Mouse (Mus musculus) embryonic fibroblast, embryonic 13.5 days (primary cell): ENCODE results near the gene 4930435E12Rik. TPM values are rescaled to one million over a fixed set of nuclear protein-coding genes. Genes with fewer than 3 reads are reported as not detected.
"Not testable (repeated sequence)": the region's sequence is repeated elsewhere in the genome, so short reads cannot be mapped to it uniquely, and the experiment has no call there.

Experiments used
- H3K27ac ChIP-seq: 2 replicates; pipeline ENCODE4 v1.5.1; 2012; ENCODE audit warnings: low read length, control low read depth, inconsistent platforms; ENCODE audit not compliant: insufficient read depth
- H3K4me1 ChIP-seq: 2 replicates; pipeline ENCODE4 v1.6.1; 2011; ENCODE audit warnings: low read length; ENCODE audit not compliant: control insufficient read depth, insufficient read depth
- H3K4me3 ChIP-seq: 2 replicates; pipeline ENCODE4 v1.5.1; 2011; ENCODE audit warnings: mild to moderate bottlenecking, control low read depth, low read length; ENCODE audit not compliant: insufficient read depth
- CTCF ChIP-seq: IDR thresholded peaks from 2 replicates; pipeline ENCODE4 v1.5.1; 2011; ENCODE audit warnings: mild to moderate bottlenecking, control low read depth, low read length, moderate library complexity, borderline replicate concordance; ENCODE audit not compliant: insufficient read depth
- POLR2A ChIP-seq: IDR thresholded peaks from 2 replicates; pipeline ENCODE4 v1.6.1; 2011; ENCODE audit warnings: low read depth, mild to moderate bottlenecking, control low read depth, low read length, moderate library complexity
- polyA plus RNA-seq: library from polyadenylated mRNA; stranded (reverse); fragments of >200 nt; gene quantifications from 2 replicates; pipeline ENCODE4 v1.2.4, GENCODE M21; 2011; ENCODE audit warnings: low read depth; ENCODE audit not compliant: missing spikeins, insufficient read length

The 4930435E12Rik gene
- polyA plus RNA-seq = not detected in 2 replicates

- TF ChIP-seq CTCF (no peak), POLR2A (no peak)
- no peak within 1 kb of the TSS for H3K4me3 ChIP-seq
- no peak within 1 kb of the TSS for H3K27ac ChIP-seq
- no peaks in the 10 kb centered on the region for H3K4me1 ChIP-seq
These were observed at the start of gene 4930435E12Rik for GRCm38 (mm10) chr16:38828649-38829048. 4930435E12Rik (minus strand) TSS chr16:38828749.

- H3K4me3 ChIP-seq = no peak overlapping the region
- H3K27ac ChIP-seq = no peak overlapping the region
- TF ChIP-seq POLR2A (no peak), CTCF (no peak)
- H3K4me1 ChIP-seq = no peaks in the 10 kb centered on the region
These were observed 45.9 kb upstream of the 4930435E12Rik start for GRCm38 (mm10) chr16:38874481-38874880.

GRCm38 (mm10) chr16:38873231-38873630 lies 44.7 kb upstream of the 4930435E12Rik start:
- Histone ChIP-seq H3K4me1 (no peaks in the 10 kb centered on the region), H3K4me3 (no peak overlapping the region), H3K27ac (no peak overlapping the region)
- TF ChIP-seq POLR2A = no peak
- no peak for TF ChIP-seq CTCF

- peaks cover 2% of the 10 kb centered on the region; the same call in 1 of the 2 replicates for H3K4me1 ChIP-seq
- H3K27ac ChIP-seq = no peak overlapping the region
- no peak for TF ChIP-seq POLR2A
- H3K4me3 ChIP-seq = no peak overlapping the region
These were observed 35.8 kb upstream of the 4930435E12Rik start for GRCm38 (mm10) chr16:38864358-38864757.

- peaks cover 2% of the 10 kb centered on the region; the same call in 1 of the 2 replicates for H3K4me1 ChIP-seq
- H3K27ac ChIP-seq = no peak overlapping the region
- H3K4me3 ChIP-seq = no peak overlapping the region
- TF ChIP-seq POLR2A = no peak
- TF ChIP-seq CTCF = no peak
These were observed 32.0 kb upstream of the 4930435E12Rik start for GRCm38 (mm10) chr16:38860548-38860947.

GRCm38 (mm10) chr16:38858120-38858749 lies 29.7 kb upstream of the 4930435E12Rik start:
- H3K4me3 ChIP-seq = no peak overlapping the region
- no peaks in the 10 kb centered on the region for H3K4me1 ChIP-seq
- no peak overlapping the region for H3K27ac ChIP-seq
- TF ChIP-seq POLR2A (no peak), CTCF (no peak)

GRCm38 (mm10) chr16:38812521-38812920 lies 16.0 kb downstream of the 4930435E12Rik start:
- Histone ChIP-seq H3K4me3 (no peak overlapping the region), H3K27ac (no peak overlapping the region), H3K4me1 (no peaks in the 10 kb centered on the region; the same call in 1 of the 2 replicates)
- TF ChIP-seq POLR2A (no peak), CTCF (peak; percentile 57)

GRCm38 (mm10) chr16:38810196-38810595 lies 18.4 kb downstream of the 4930435E12Rik start:
- no peaks in the 10 kb centered on the region for H3K4me1 ChIP-seq
- no peak for TF ChIP-seq CTCF
- no peak for TF ChIP-seq POLR2A
- no peak overlapping the region for H3K4me3 ChIP-seq
- no peak overlapping the region for H3K27ac ChIP-seq

- not testable (repeated sequence) for H3K4me1 ChIP-seq, H3K27ac ChIP-seq, H3K4me3 ChIP-seq
These were observed 20.8 kb downstream of the 4930435E12Rik start for GRCm38 (mm10) chr16:38807796-38808195.

GRCm38 (mm10) chr16:38800091-38800490 lies 28.5 kb downstream of the 4930435E12Rik start, which contains the start of gene Upk1b:
Upk1b (minus strand) TSS chr16:38800328.
- H3K4me3 ChIP-seq = no peak within 1 kb of the TSS
- no peaks in the 10 kb centered on the region for H3K4me1 ChIP-seq
- no peak for TF ChIP-seq CTCF
- H3K27ac ChIP-seq = no peak within 1 kb of the TSS
